In genomic region chr3:51408561-51409183, GRCm38 (mm10) we compare ENCODE assay signal across 8 mouse cellular contexts. TPM values are rescaled to one million over a fixed set of nuclear protein-coding genes. Genes with fewer than 3 reads are reported as not detected.
A peak's percentile ranks its signal among the peaks of the same experiment; 100 is the strongest.
DNase-seq lines count a peak whose midpoint lies in the region; ATAC-seq and TF ChIP-seq lines count a peak whose summit lies in the region.

Ndufc1 (minus strand) TSS chr3:51408988.

- peak; percentile 90 for DNase-seq in WW6 (ENCODE audit: low read depth, low spot score)
- DNase-seq in cerebellum, postnatal 4 days (ENCODE audit: low spot score in 2 of 2): peak; percentile 100
- DNase-seq in gastrocnemius, adult 2 months: peak; percentile 99
- DNase-seq in hindbrain, postnatal 0 days (ENCODE audit: low spot score): peak; percentile 97
- DNase-seq in left cerebral cortex, adult 2 months (ENCODE audit: extremely low spot score in 1 of 2, low spot score in 2 of 2): peak; percentile 96 to 99
- DNase-seq in right cerebral cortex, adult 2 months (ENCODE audit: low spot score in 2 of 2): peak; percentile 97 to 98
- peak; percentile 98 for DNase-seq in urinary bladder, postnatal 14 days (ENCODE audit: low spot score)

- no peaks in the 10 kb centered on the region for H3K9me3 ChIP-seq in hindbrain, postnatal 0 days (ENCODE audit: low read length)

- H3K4me3 ChIP-seq in gastrocnemius, adult 2 months: peak within 1 kb of the TSS; percentile 71
- H3K4me3 ChIP-seq in hindbrain, postnatal 0 days (ENCODE audit: low read length): peak within 1 kb of the TSS; percentile 89
- H3K4me3 ChIP-seq in left cerebral cortex, adult 2 months: peak within 1 kb of the TSS; percentile 84

- WGBS in hindbrain, postnatal 0 days: under 1% methylated on average over 38 of the region's 40 CpGs

- peak within 1 kb of the TSS; percentile 100 for H3K27ac ChIP-seq in gastrocnemius, adult 2 months
- peak within 1 kb of the TSS; percentile 97 for H3K27ac ChIP-seq in hindbrain, postnatal 0 days
- peak within 1 kb of the TSS; percentile 99 for H3K27ac ChIP-seq in left cerebral cortex, adult 2 months

- no peaks in the 10 kb centered on the region for H3K27me3 ChIP-seq in hindbrain, postnatal 0 days (ENCODE audit: insufficient read depth, low read length)

- H3K4me1 ChIP-seq in hindbrain, postnatal 0 days (ENCODE audit: insufficient read depth, low read length): no peaks in the 10 kb centered on the region

- peak within 1 kb of the TSS; percentile 86 for H3K9ac ChIP-seq in hindbrain, postnatal 0 days (replicated peaks; ENCODE audit: low read length)

- TF ChIP-seq CTCF in gastrocnemius, adult 2 months (IDR thresholded peaks at IDR 0.05): peak; percentile 99
- peak; percentile 97 for TF ChIP-seq CTCF in hindbrain, postnatal 0 days (IDR thresholded peaks at IDR 0.05; ENCODE audit: low read depth)
- TF ChIP-seq CTCF in left cerebral cortex, adult 2 months (IDR thresholded peaks at IDR 0.05): no peak; the same call in none of the 2 replicates

- intact Hi-C loops in gastrocnemius, adult 2 months (cut with DNase I): loop anchor here (2.0 to 5.0 kb wide), 2 partner anchors 34 to 176 kb away; no protein-coding TSS in a partner anchor
- intact Hi-C loops in left cerebral cortex, adult 2 months (cut with DNase I): loop anchor here (2.0 to 5.0 kb wide), 3 partner anchors 30 to 176 kb away; no protein-coding TSS in a partner anchor

- ATAC-seq in hindbrain, postnatal 0 days: peak; percentile 93
- peak; percentile 99 for ATAC-seq in megakaryocyte, adult 5-6 weeks (ENCODE audit: poor library complexity, severe bottlenecking)

- H3K36me3 ChIP-seq in hindbrain, postnatal 0 days (ENCODE audit: insufficient read depth, low read length): peaks cover 4% of the 10 kb centered on the region; the same call in 1 of the 2 replicates

- H3K4me2 ChIP-seq in hindbrain, postnatal 0 days (ENCODE audit: low read depth, low read length): peak within 1 kb of the TSS; percentile 88

RNA-seq across cellular contexts. Expression of gene Ndufc1, which starts in this region (rescaled TPM):
- total RNA-seq in gastrocnemius, adult 2 months (2021): 1,000 to 10,000 TPM; 1,007 to 1,209 TPM
- 33.4 and 35.0 TPM in 2 replicates for total RNA-seq in hindbrain, postnatal 0 days (2014; rRNA removed)
- 1,023 and 1,091 TPM in 2 replicates for polyA plus RNA-seq in hindbrain, postnatal 0 days (2015; fragmentation: Nextera tagmentation; extraction: Ambion mirVana)
- 100 to 1,000 TPM; 286 to 307 TPM for total RNA-seq in left cerebral cortex, adult 2 months (2021)
- total RNA-seq in megakaryocyte, adult 5-6 weeks (2015): 118 and 150 TPM in 2 replicates
- total RNA-seq in megakaryocyte, adult 5-6 weeks (2017): 46.2 and 78.2 TPM in 2 replicates

Comparison
In these comparisons a context has a peak if more than half of its experiments do, and no peak if none do; other contexts are left out.
1. Peak in every context shown above with its lines: DNase-seq, ATAC-seq, H3K4me3 ChIP-seq and H3K27ac ChIP-seq.